Mouse (Mus musculus): ENCODE measurements at regions not wholly inside any gene's neighbourhood (a gene's known extent, or its start where the extent isn't known, plus 50 kb on each side); places are given as distances from the start of the nearest gene placed in this dataset.

DNA sequence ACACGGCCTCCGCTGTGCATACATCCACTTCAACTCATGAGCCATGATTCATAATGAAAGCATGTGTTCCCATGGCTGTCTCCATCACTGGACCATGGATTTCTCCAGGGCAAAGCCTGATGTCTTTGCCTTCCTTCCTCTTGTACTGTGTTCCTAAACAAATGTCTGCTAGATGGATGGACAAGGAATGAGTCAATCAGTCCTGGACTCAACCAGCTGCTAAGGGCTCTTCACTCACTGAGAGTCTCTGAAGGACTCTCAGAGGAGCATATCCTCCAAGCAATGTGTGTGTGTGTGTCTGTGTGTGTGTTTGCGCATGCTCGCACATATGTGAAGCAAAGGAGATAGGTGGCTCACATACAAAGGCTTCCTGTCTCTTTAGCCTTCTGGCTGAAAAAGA lies 156.0 kb upstream of the Nrip1 start:
- TF ChIP-seq POLR2A (IDR thresholded peaks at IDR 0.05; ENCODE audit: insufficient read depth, low read length) (no peak), CTCF (IDR thresholded peaks at IDR 0.05; ENCODE audit: low read depth, low read length) (no peak), EP300 (IDR thresholded peaks at IDR 0.05; ENCODE audit: insufficient read depth, low read depth, low read length) (no peak)
